Mouse (Mus musculus): ENCODE results near the gene Fbxo5. TPM values are rescaled to one million over a fixed set of nuclear protein-coding genes. Genes with fewer than 3 reads are reported as not detected.
A peak's percentile ranks its signal among the peaks of the same experiment; 100 is the strongest.

Fbxo5 gene
- 49.3 and 49.5 TPM in 2 replicates for total RNA-seq (2015)
- 38.9 and 53.2 TPM in 2 replicates for total RNA-seq (2017)

GRCm38 (mm10) chr10:5805243-5805730, at the start of gene Fbxo5:
Fbxo5 (minus strand) TSS chr10:5805600.
- ATAC-seq (replicated peaks; ENCODE audit: poor library complexity), result peak; percentile 78

- ATAC-seq (replicated peaks; ENCODE audit: poor library complexity), result no peak
Measured at GRCm38 (mm10) chr10:5853290-5853868, 48.0 kb upstream of the Fbxo5 start.

- peak; percentile 72 for ATAC-seq (replicated peaks; ENCODE audit: poor library complexity)
Measured at GRCm38 (mm10) chr10:5846939-5847338, 41.5 kb upstream of the Fbxo5 start.

GRCm38 (mm10) chr10:5841369-5841768, 36.0 kb upstream of the Fbxo5 start:
- peak; percentile 98 for ATAC-seq (replicated peaks; ENCODE audit: poor library complexity)

GRCm38 (mm10) chr10:5826336-5827025, 21.1 kb upstream of the Fbxo5 start:
- no peak for ATAC-seq (replicated peaks; ENCODE audit: poor library complexity)

GRCm38 (mm10) chr10:5824779-5825178, 19.4 kb upstream of the Fbxo5 start:
- peak; percentile 38 for ATAC-seq (replicated peaks; ENCODE audit: poor library complexity)

- ATAC-seq (replicated peaks; ENCODE audit: poor library complexity), result peak; percentile 76
Measured at GRCm38 (mm10) chr10:5823740-5824491, 18.5 kb upstream of the Fbxo5 start, which contains the start of gene Mtrf1l. Mtrf1l (minus strand) TSS chr10:5823910.

GRCm38 (mm10) chr10:5823291-5823739, 17.9 kb upstream of the Fbxo5 start:
- no peak for ATAC-seq (replicated peaks; ENCODE audit: poor library complexity)

GRCm38 (mm10) chr10:5818772-5819171, 13.4 kb upstream of the Fbxo5 start:
- no peak for ATAC-seq (replicated peaks; ENCODE audit: poor library complexity)

GRCm38 (mm10) chr10:5815968-5816367, 10.6 kb upstream of the Fbxo5 start:
- ATAC-seq (replicated peaks; ENCODE audit: poor library complexity), result peak; percentile 87

GRCm38 (mm10) chr10:5813724-5814123, 8.3 kb upstream of the Fbxo5 start:
- no peak for ATAC-seq (replicated peaks; ENCODE audit: poor library complexity)

- no peak for ATAC-seq (replicated peaks; ENCODE audit: poor library complexity)
Measured at GRCm38 (mm10) chr10:5807683-5808082, 2.3 kb upstream of the Fbxo5 start.

GRCm38 (mm10) chr10:5806996-5807395, 1.6 kb upstream of the Fbxo5 start:
- no peak for ATAC-seq (replicated peaks; ENCODE audit: poor library complexity)

GRCm38 (mm10) chr10:5806416-5806815, 1.0 kb upstream of the Fbxo5 start:
- ATAC-seq (replicated peaks; ENCODE audit: poor library complexity), result no peak

- ATAC-seq (replicated peaks; ENCODE audit: poor library complexity), result peak; percentile 69
Measured at GRCm38 (mm10) chr10:5805731-5806307, 419 bp upstream of the Fbxo5 start.

- peak; percentile 10 for ATAC-seq (replicated peaks; ENCODE audit: poor library complexity)
Measured at GRCm38 (mm10) chr10:5804691-5805156, 676 bp downstream of the Fbxo5 start.

- ATAC-seq (replicated peaks; ENCODE audit: poor library complexity), result no peak
Measured at GRCm38 (mm10) chr10:5803739-5804138, 1.7 kb downstream of the Fbxo5 start.

GRCm38 (mm10) chr10:5802866-5803265, 2.5 kb downstream of the Fbxo5 start:
- no peak for ATAC-seq (replicated peaks; ENCODE audit: poor library complexity)

GRCm38 (mm10) chr10:5800490-5800889, 4.9 kb downstream of the Fbxo5 start:
- ATAC-seq (replicated peaks; ENCODE audit: poor library complexity), result no peak

GRCm38 (mm10) chr10:5798069-5798468, 7.3 kb downstream of the Fbxo5 start:
- ATAC-seq (replicated peaks; ENCODE audit: poor library complexity), result no peak

- ATAC-seq (replicated peaks; ENCODE audit: poor library complexity), result peak; percentile 74
Measured at GRCm38 (mm10) chr10:5790657-5791056, 14.7 kb downstream of the Fbxo5 start.
